Comparison of ENCODE assay signal across 28 mouse cellular contexts in genomic region chr5:59545649-59546048, GRCm38 (mm10).
DNase-seq lines count a peak whose midpoint lies in the region; ATAC-seq lines count a peak whose summit lies in the region.
"Had no signal": no experiment of that assay in that cellular context is flagged by ENCODE, and none has a peak within 500 bp of the region (broad histone marks: within the 10 kb centered on the region; RNA-seq: fewer than 3 reads in every experiment).

No protein-coding gene starts in this region.

- H3K4me1 ChIP-seq in embryonic facial prominence, embryonic 11.5 days (ENCODE audit: control insufficient read depth, insufficient read depth, low read length): no peaks in the 10 kb centered on the region
- H3K4me1 ChIP-seq in embryonic facial prominence, embryonic 10.5 days: no peaks in the 10 kb centered on the region
- no peaks in the 10 kb centered on the region for H3K4me1 ChIP-seq in kidney, embryonic 14.5 days (ENCODE audit: control insufficient read depth, insufficient read depth, low read length)
- no peaks in the 10 kb centered on the region for H3K4me1 ChIP-seq in neural tube, embryonic 11.5 days (ENCODE audit: control insufficient read depth, insufficient read depth, low read length)
- H3K4me1 ChIP-seq: embryonic facial prominence, embryonic 15.5 days; forebrain, embryonic 13.5 days; limb, embryonic 12.5 days; liver, embryonic 15.5 days had no signal

- H3K9ac ChIP-seq in embryonic facial prominence, embryonic 11.5 days (replicated peaks; ENCODE audit: low read length): no peak overlapping the region
- no peak overlapping the region for H3K9ac ChIP-seq in kidney, embryonic 14.5 days (ENCODE audit: low read depth, low read length)
- H3K9ac ChIP-seq in neural tube, embryonic 11.5 days (ENCODE audit: low read length): no peak overlapping the region
- H3K9ac ChIP-seq: embryonic facial prominence, embryonic 15.5 days; forebrain, embryonic 13.5 days; limb, embryonic 12.5 days; liver, embryonic 15.5 days; lung, embryonic 14.5 days had no signal

- no peaks in the 10 kb centered on the region for H3K27me3 ChIP-seq in embryonic facial prominence, embryonic 11.5 days (ENCODE audit: control insufficient read depth, insufficient read depth, low read length)
- H3K27me3 ChIP-seq in embryonic facial prominence, embryonic 10.5 days (replicated peaks; ENCODE audit: low read depth, poor library complexity, severe bottlenecking): no peaks in the 10 kb centered on the region
- H3K27me3 ChIP-seq in kidney, embryonic 14.5 days (ENCODE audit: control insufficient read depth, insufficient read depth, low read length): no peaks in the 10 kb centered on the region
- no peaks in the 10 kb centered on the region for H3K27me3 ChIP-seq in neural tube, embryonic 11.5 days (ENCODE audit: control insufficient read depth, insufficient read depth, low read length)
- H3K27me3 ChIP-seq: embryonic facial prominence, embryonic 15.5 days; forebrain, embryonic 13.5 days; limb, embryonic 12.5 days; liver, embryonic 15.5 days; Patski had no signal

- no peak overlapping the region for H3K27ac ChIP-seq in embryonic facial prominence, embryonic 11.5 days (replicated peaks; ENCODE audit: low read depth, low read length)
- no peak overlapping the region for H3K27ac ChIP-seq in embryonic facial prominence, embryonic 10.5 days (replicated peaks)
- H3K27ac ChIP-seq in kidney, embryonic 14.5 days (ENCODE audit: low read depth, low read length): no peak overlapping the region
- no peak overlapping the region for H3K27ac ChIP-seq in neural tube, embryonic 11.5 days (ENCODE audit: low read depth, low read length)
- H3K27ac ChIP-seq: embryonic facial prominence, embryonic 15.5 days; forebrain, embryonic 13.5 days; left cerebral cortex, adult 2 months; limb, embryonic 12.5 days; liver, embryonic 15.5 days had no signal

- no peak for ATAC-seq in embryonic facial prominence, embryonic 11.5 days (replicated peaks; ENCODE audit: insufficient number of reproducible peaks, low FRiP score, low TSS enrichment, low read depth)
- ATAC-seq in kidney, embryonic 14.5 days (ENCODE audit: low FRiP score, low TSS enrichment): 0 out of 2 replicates have a peak, but pooled peaks have one; percentile 43
- peak; percentile 50 for ATAC-seq in neural tube, embryonic 11.5 days (ENCODE audit: insufficient read depth, low FRiP score, low TSS enrichment)
- ATAC-seq in CD4-positive, CD25-positive, alpha-beta regulatory T cell, adult 4 months: no peak
- ATAC-seq: forebrain, embryonic 13.5 days; Patski had no signal

- DNase-seq in embryonic facial prominence, embryonic 11.5 days (ENCODE audit: low spot score): peak; percentile 12
- DNase-seq in embryonic facial prominence, embryonic 10.5 days (ENCODE audit: low spot score): no peak
- no peak for DNase-seq in kidney, postnatal 14 days
- DNase-seq in neural tube, embryonic 11.5 days (ENCODE audit: low spot score): peak; percentile 10
- DNase-seq in neural tube, embryonic 10.5 days (ENCODE audit: extremely low spot score, low spot score): no peak
- DNase-seq in mesoderm, embryonic 11.5 days (ENCODE audit: low read depth, low spot score): peak; percentile 39
- DNase-seq: adrenal gland, postnatal 14 days; cerebellum, adult 11-12 months; cerebellum, adult 9-11 months; gastrocnemius, postnatal 14 days; heart, adult 18-20 months; heart, postnatal 36 days; kidney, adult 11 months; kidney, postnatal 25 days; lung, embryonic 14.5 days; lung, postnatal 14 days; thymus, adult 2 months; thymus, postnatal 36 days had no signal

- no peak overlapping the region for H3K4me3 ChIP-seq in embryonic facial prominence, embryonic 11.5 days (ENCODE audit: low read depth, low read length)
- H3K4me3 ChIP-seq in embryonic facial prominence, embryonic 10.5 days: no peak overlapping the region
- no peak overlapping the region for H3K4me3 ChIP-seq in kidney, embryonic 14.5 days (ENCODE audit: low read length)
- H3K4me3 ChIP-seq in neural tube, embryonic 11.5 days (ENCODE audit: low read depth, low read length): no peak overlapping the region
- H3K4me3 ChIP-seq: embryonic facial prominence, embryonic 15.5 days; forebrain, embryonic 13.5 days; left cerebral cortex, adult 2 months; limb, embryonic 12.5 days; liver, embryonic 15.5 days had no signal

- no peaks in the 10 kb centered on the region for H3K36me3 ChIP-seq in embryonic facial prominence, embryonic 11.5 days (replicated peaks; ENCODE audit: control insufficient read depth, insufficient read depth, low read depth, low read length)
- no peaks in the 10 kb centered on the region for H3K36me3 ChIP-seq in embryonic facial prominence, embryonic 10.5 days (replicated peaks)
- no peaks in the 10 kb centered on the region for H3K36me3 ChIP-seq in kidney, embryonic 14.5 days (ENCODE audit: control insufficient read depth, insufficient read depth, low read length)
- H3K36me3 ChIP-seq in neural tube, embryonic 11.5 days (ENCODE audit: control insufficient read depth, insufficient read depth, low read length): no peaks in the 10 kb centered on the region
- H3K36me3 ChIP-seq: embryonic facial prominence, embryonic 15.5 days; limb, embryonic 12.5 days; liver, embryonic 15.5 days had no signal

- H3K4me2 ChIP-seq in embryonic facial prominence, embryonic 11.5 days (ENCODE audit: low read depth, low read length): no peak overlapping the region
- no peak overlapping the region for H3K4me2 ChIP-seq in kidney, embryonic 14.5 days (replicated peaks; ENCODE audit: low read depth, low read length)
- H3K4me2 ChIP-seq in neural tube, embryonic 11.5 days (ENCODE audit: low read depth): no peak overlapping the region
- H3K4me2 ChIP-seq: embryonic facial prominence, embryonic 15.5 days; forebrain, embryonic 13.5 days; heart, embryonic 11.5 days; limb, embryonic 12.5 days; liver, embryonic 15.5 days; lung, embryonic 14.5 days; midbrain, embryonic 11.5 days had no signal

- no peaks in the 10 kb centered on the region for H3K9me3 ChIP-seq in embryonic facial prominence, embryonic 11.5 days (replicated peaks; ENCODE audit: control insufficient read depth, low read length)
- H3K9me3 ChIP-seq in embryonic facial prominence, embryonic 10.5 days: no peaks in the 10 kb centered on the region
- H3K9me3 ChIP-seq in kidney, embryonic 14.5 days (ENCODE audit: control insufficient read depth, low read length): no peaks in the 10 kb centered on the region
- H3K9me3 ChIP-seq in neural tube, embryonic 11.5 days (ENCODE audit: control insufficient read depth, low read length): no peaks in the 10 kb centered on the region
- H3K9me3 ChIP-seq: embryonic facial prominence, embryonic 15.5 days; forebrain, embryonic 13.5 days; limb, embryonic 12.5 days; liver, embryonic 15.5 days had no signal

- WGBS in embryonic facial prominence, embryonic 11.5 days: 55% methylated on average over 2 of the region's 2 CpGs
- 60% methylated on average over 2 of the region's 2 CpGs for WGBS in embryonic facial prominence, embryonic 10.5 days
- WGBS in kidney, embryonic 14.5 days: 51% methylated on average over 2 of the region's 2 CpGs
- WGBS in neural tube, embryonic 11.5 days: 50% methylated on average over 2 of the region's 2 CpGs

Comparison
In these comparisons a context has a peak if more than half of its experiments do, and no peak if none do; other contexts are left out.
1. DNase-seq: peak in embryonic facial prominence, embryonic 11.5 days (single experiment), neural tube, embryonic 11.5 days (single experiment) and mesoderm, embryonic 11.5 days (single experiment); none in embryonic facial prominence, embryonic 10.5 days (single experiment), kidney, postnatal 14 days (single experiment) and neural tube, embryonic 10.5 days (single experiment).
2. ATAC-seq: peak in kidney, embryonic 14.5 days (single experiment) and neural tube, embryonic 11.5 days (single experiment); none in embryonic facial prominence, embryonic 11.5 days (single experiment) and CD4-positive, CD25-positive, alpha-beta regulatory T cell, adult 4 months (single experiment).